Mouse (Mus musculus): ENCODE results near the gene Zmynd19. TPM values are rescaled to one million over a fixed set of nuclear protein-coding genes. Genes with fewer than 3 reads are reported as not detected.

Zmynd19 gene
- total and polyA plus RNA-seq, 3 experiments, result 83.5 to 114 TPM; not detected in 1

DNA sequence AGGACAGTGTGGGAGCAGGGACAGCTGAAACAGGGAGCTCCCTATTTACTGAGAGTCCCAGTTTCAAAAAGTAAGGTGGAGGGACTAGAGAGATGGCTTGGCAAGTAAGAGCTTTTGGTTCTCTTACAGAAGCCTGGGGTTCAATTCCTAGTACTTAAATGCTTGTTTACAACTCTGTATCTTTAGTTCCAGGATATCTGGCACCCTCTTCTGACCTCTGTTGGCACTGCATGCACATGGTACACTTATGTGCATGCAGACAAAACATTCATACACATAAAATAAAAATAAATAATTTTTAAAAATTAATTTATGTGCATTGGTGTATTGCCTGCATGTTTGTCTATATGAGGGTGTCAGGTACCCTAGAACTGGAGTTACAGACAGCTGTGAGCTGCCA, 58.7 kb downstream of the Zmynd19 start:
- Histone ChIP-seq H3K27me3 (ENCODE audit: control insufficient read depth in 1 of 2, insufficient read depth in 2 of 2, low read length in 2 of 2) (no peaks in the 10 kb centered on the region), H3K27ac (ENCODE audit: control insufficient read depth, low read depth, low read length) (no peak overlapping the region), H3K79me2 (ENCODE audit: control insufficient read depth, insufficient read depth, low read length, poor library complexity) (no peaks in the 10 kb centered on the region), H3K9ac (ENCODE audit: control insufficient read depth, low read depth, low read length, poor library complexity, severe bottlenecking) (no peak overlapping the region), H3K36me3 (ENCODE audit: control insufficient read depth in 1 of 2, insufficient read depth in 2 of 2, low read length in 2 of 2) (no peaks in the 10 kb centered on the region), H3K4me3 (ENCODE audit: control insufficient read depth in 1 of 2, insufficient read depth in 1 of 2, low read depth in 2 of 2, low read length in 2 of 2) (no peak overlapping the region), H3K4me1 (ENCODE audit: control insufficient read depth in 1 of 2, insufficient read depth in 2 of 2, low read length in 2 of 2) (no peaks in the 10 kb centered on the region), H3K9me3 (replicated peaks; ENCODE audit: insufficient read depth, low read length) (no peaks in the 10 kb centered on the region)
- DNase-seq (ENCODE audit: low read depth, low spot score), result peak; percentile 57
- TF ChIP-seq CHD1 (IDR thresholded peaks at IDR 0.05; ENCODE audit: low read depth, low read length), result no peak
- no peak for TF ChIP-seq ETS1 (IDR thresholded peaks at IDR 0.05; ENCODE audit: low read depth, low read length)
- no peak for TF ChIP-seq RCOR1 (IDR thresholded peaks at IDR 0.05; ENCODE audit: low read depth, low read length)
- TF ChIP-seq ELF1 (IDR thresholded peaks at IDR 0.05; ENCODE audit: low read depth, low read length), result no peak
- no peak for TF ChIP-seq POLR2A (IDR thresholded peaks at IDR 0.05; ENCODE audit: control insufficient read depth in 1 of 2, insufficient read depth in 1 of 2, low read depth in 1 of 2, low read length in 2 of 2, poor library complexity in 1 of 2)
- TF ChIP-seq ZNF384 (IDR thresholded peaks at IDR 0.05; ENCODE audit: low read depth, low read length), result no peak
- TF ChIP-seq NELFE (IDR thresholded peaks at IDR 0.05; ENCODE audit: low read depth, low read length), result no peak
- TF ChIP-seq SMC3 (IDR thresholded peaks at IDR 0.05; ENCODE audit: low read depth, low read length), result peak; percentile 53; the same call in 1 of the 2 replicates
- peak; percentile 33 for TF ChIP-seq ZC3H11A (IDR thresholded peaks at IDR 0.05; ENCODE audit: low read depth, low read length)
- peak; percentile 74 for TF ChIP-seq RAD21 (IDR thresholded peaks at IDR 0.05; ENCODE audit: low read depth, low read length)
- TF ChIP-seq MYC (IDR thresholded peaks at IDR 0.05; ENCODE audit: low read depth, low read length), result no peak
- TF ChIP-seq MAZ (IDR thresholded peaks at IDR 0.05; ENCODE audit: low read depth, low read length), result no peak
- TF ChIP-seq MEF2A (IDR thresholded peaks at IDR 0.05; ENCODE audit: extremely low read depth, insufficient replicate concordance, low read depth, low read length, poor library complexity, severe bottlenecking), result no peak
- peak; percentile 39 to 64 (median 41) for TF ChIP-seq CTCF (IDR thresholded peaks at IDR 0.05 in 2 of 3, conservative IDR thresholded peaks at IDR 0.05 in 1 of 3; ENCODE audit: control insufficient read depth in 1 of 3, insufficient read depth in 1 of 3, low read depth in 2 of 3, low read length in 3 of 3, poor library complexity in 1 of 3, severe bottlenecking in 1 of 3)

Other genes with a start within 250 kb of the Zmynd19 start
- not detected in 2 replicates for gene Cacna1b, start 186.6 kb upstream of the Zmynd19 start, total RNA-seq (2012; rRNA removed)
- gene Cacna1b, start 186.6 kb upstream of the Zmynd19 start, polyA plus RNA-seq (2012; ENCODE audit: insufficient read depth in 1 of 2, insufficient read length in 2 of 2, low read depth in 1 of 2, low replicate concordance in 2 of 2, missing spikeins in 1 of 2), result not detected
- 31.9 and 32.7 TPM in 2 replicates for gene Ehmt1, start 30.2 kb upstream of the Zmynd19 start, total RNA-seq (2012; rRNA removed)
- gene Ehmt1, start 30.2 kb upstream of the Zmynd19 start, polyA plus RNA-seq (2012; ENCODE audit: insufficient read depth in 1 of 2, insufficient read length in 2 of 2, low read depth in 1 of 2, low replicate concordance in 2 of 2, missing spikeins in 1 of 2), result 10 to 100 TPM in 1 of 2 experiments, not detected in 1; 55.8 TPM
- gene Arrdc1, start 14.5 kb upstream of the Zmynd19 start, total RNA-seq (2012; rRNA removed), result 19.0 and 20.2 TPM in 2 replicates
- 10 to 100 TPM in 1 of 2 experiments, not detected in 1; 49.0 TPM for gene Arrdc1, start 14.5 kb upstream of the Zmynd19 start, polyA plus RNA-seq (2012; ENCODE audit: insufficient read depth in 1 of 2, insufficient read length in 2 of 2, low read depth in 1 of 2, low replicate concordance in 2 of 2, missing spikeins in 1 of 2)
- 16.6 and 17.6 TPM in 2 replicates for gene Dph7, start 12.6 kb downstream of the Zmynd19 start, total RNA-seq (2012; rRNA removed)
- 10 to 100 TPM in 1 of 2 experiments, not detected in 1; 19.7 TPM for gene Dph7, start 12.6 kb downstream of the Zmynd19 start, polyA plus RNA-seq (2012; ENCODE audit: insufficient read depth in 1 of 2, insufficient read length in 2 of 2, low read depth in 1 of 2, low replicate concordance in 2 of 2, missing spikeins in 1 of 2)
- gene Mrpl41, start 25.3 kb downstream of the Zmynd19 start, total RNA-seq (2012; rRNA removed), result 84.8 and 102 TPM in 2 replicates
- gene Mrpl41, start 25.3 kb downstream of the Zmynd19 start, polyA plus RNA-seq (2012; ENCODE audit: insufficient read depth in 1 of 2, insufficient read length in 2 of 2, low read depth in 1 of 2, low replicate concordance in 2 of 2, missing spikeins in 1 of 2), result 100 to 1,000 TPM in 1 of 2 experiments, not detected in 1; 103 TPM
- gene Pnpla7, start 26.2 kb downstream of the Zmynd19 start, total RNA-seq (2012; rRNA removed), result 7.1 and 8.8 TPM in 2 replicates
- 10 to 100 TPM in 1 of 2 experiments, not detected in 1; 11.3 TPM for gene Pnpla7, start 26.2 kb downstream of the Zmynd19 start, polyA plus RNA-seq (2012; ENCODE audit: insufficient read depth in 1 of 2, insufficient read length in 2 of 2, low read depth in 1 of 2, low replicate concordance in 2 of 2, missing spikeins in 1 of 2)
- gene Nsmf, start 104.6 kb downstream of the Zmynd19 start, total RNA-seq (2012; rRNA removed), result 10.9 and 13.3 TPM in 2 replicates
- 10 to 100 TPM in 1 of 2 experiments, not detected in 1; 25.8 TPM for gene Nsmf, start 104.6 kb downstream of the Zmynd19 start, polyA plus RNA-seq (2012; ENCODE audit: insufficient read depth in 1 of 2, insufficient read length in 2 of 2, low read depth in 1 of 2, low replicate concordance in 2 of 2, missing spikeins in 1 of 2)
- gene Entpd8, start 130.5 kb downstream of the Zmynd19 start, total RNA-seq (2012; rRNA removed), result not detected in 2 replicates
- gene Entpd8, start 130.5 kb downstream of the Zmynd19 start, polyA plus RNA-seq (2012; ENCODE audit: insufficient read depth in 1 of 2, insufficient read length in 2 of 2, low read depth in 1 of 2, low replicate concordance in 2 of 2, missing spikeins in 1 of 2), result not detected
- 0.08 TPM in 1 of 2 replicates, not detected in the other for gene Noxa1, start 145.4 kb downstream of the Zmynd19 start, total RNA-seq (2012; rRNA removed)
- gene Noxa1, start 145.4 kb downstream of the Zmynd19 start, polyA plus RNA-seq (2012; ENCODE audit: insufficient read depth in 1 of 2, insufficient read length in 2 of 2, low read depth in 1 of 2, low replicate concordance in 2 of 2, missing spikeins in 1 of 2), result under 1 TPM in 1 of 2 experiments, not detected in 1; 0.10 TPM
- 6.3 and 6.5 TPM in 2 replicates for gene Nrarp, start 231.0 kb downstream of the Zmynd19 start, total RNA-seq (2012; rRNA removed)
- gene Nrarp, start 231.0 kb downstream of the Zmynd19 start, polyA plus RNA-seq (2012; ENCODE audit: insufficient read depth in 1 of 2, insufficient read length in 2 of 2, low read depth in 1 of 2, low replicate concordance in 2 of 2, missing spikeins in 1 of 2), result 10 to 100 TPM in 1 of 2 experiments, not detected in 1; 12.3 TPM
- gene Tor4a, start 247.1 kb downstream of the Zmynd19 start, total RNA-seq (2012; rRNA removed), result 7.6 and 9.1 TPM in 2 replicates
- gene Tor4a, start 247.1 kb downstream of the Zmynd19 start, polyA plus RNA-seq (2012; ENCODE audit: insufficient read depth in 1 of 2, insufficient read length in 2 of 2, low read depth in 1 of 2, low replicate concordance in 2 of 2, missing spikeins in 1 of 2), result 10 to 100 TPM in 1 of 2 experiments, not detected in 1; 13.7 TPM